Mouse (Mus musculus): ENCODE data around the gene Nyap1.
A peak's percentile ranks its signal among the peaks of the same experiment; 100 is the strongest.
"Not testable (repeated sequence)": the region's sequence is repeated elsewhere in the genome, so short reads cannot be mapped to it uniquely, and the experiment has no call there.

Gene Nyap1

DNA sequence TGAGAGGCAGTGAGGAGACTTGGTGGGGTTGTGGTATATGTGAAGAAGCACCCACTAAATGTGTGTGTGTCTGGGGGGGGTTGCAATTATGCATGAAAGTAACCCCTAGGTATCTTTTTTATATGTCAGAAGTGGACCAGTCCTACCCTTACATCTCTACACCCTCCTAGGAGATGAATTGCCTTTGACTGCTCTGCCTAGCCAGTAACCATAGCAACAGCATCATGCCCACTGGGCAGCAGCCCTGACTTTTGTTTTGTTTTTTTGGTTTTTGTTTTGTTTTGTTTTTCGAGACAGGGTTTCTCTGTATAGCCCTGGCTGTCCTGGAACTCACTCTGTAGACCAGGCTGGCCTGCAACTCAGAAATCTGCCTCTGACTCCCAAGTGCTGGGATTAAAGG is 27.1 kb upstream of the Nyap1 start:
- no peak for DNase-seq

DNA sequence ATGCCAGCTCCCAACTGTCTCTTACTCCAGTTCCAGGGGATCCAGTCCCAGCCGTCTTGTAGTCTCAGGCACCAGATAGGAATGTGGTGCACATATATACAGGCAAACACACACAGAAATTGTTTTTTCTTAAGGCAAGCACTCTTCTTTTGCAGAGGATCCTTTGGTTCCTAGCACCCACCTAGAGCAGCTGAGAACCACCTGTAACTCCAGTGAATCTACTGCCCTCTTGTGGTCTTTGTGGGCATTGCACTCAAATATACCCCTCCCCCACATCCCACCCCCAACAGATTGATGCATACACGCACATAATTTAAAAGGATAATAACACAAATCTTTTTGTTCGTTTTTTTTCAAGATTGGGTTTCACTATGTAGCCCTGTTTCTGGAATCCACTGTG is 24.9 kb upstream of the Nyap1 start:
- no peak for DNase-seq

DNA sequence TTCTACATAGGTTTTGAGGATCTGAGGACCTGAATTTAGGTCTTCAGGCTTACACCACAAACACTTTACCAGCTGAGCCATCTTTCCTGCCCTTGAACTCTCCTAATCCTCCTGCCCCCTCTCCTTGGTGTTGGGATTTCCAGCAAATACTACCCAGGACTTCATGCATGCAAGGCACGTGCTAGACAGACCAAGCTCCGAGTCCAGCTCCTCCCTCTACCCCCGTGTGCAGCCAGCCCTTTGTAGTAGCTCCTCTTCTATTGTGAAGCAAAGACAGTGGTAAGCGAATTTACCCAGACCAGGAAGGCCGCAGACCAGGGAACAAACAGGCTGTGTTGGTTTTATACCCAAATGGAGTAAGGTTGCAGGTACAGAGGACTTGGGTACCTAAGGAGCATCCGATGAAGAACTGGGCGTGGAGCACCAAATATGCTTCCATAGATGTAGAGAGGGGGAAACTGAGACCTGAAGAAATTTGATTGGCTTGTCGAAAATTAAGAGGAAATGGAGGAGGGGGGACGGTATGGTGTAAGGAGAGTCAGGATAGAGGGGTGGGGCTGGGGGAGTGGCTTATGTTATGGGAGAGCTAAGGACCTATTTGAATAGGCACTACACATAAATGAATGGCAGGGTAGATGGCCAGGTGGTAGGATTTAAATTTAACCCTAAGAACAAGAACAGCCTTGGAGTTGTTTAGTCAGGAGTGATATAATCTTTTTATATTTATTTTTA is 23.4 kb upstream of the Nyap1 start:
- no peak for DNase-seq

DNA sequence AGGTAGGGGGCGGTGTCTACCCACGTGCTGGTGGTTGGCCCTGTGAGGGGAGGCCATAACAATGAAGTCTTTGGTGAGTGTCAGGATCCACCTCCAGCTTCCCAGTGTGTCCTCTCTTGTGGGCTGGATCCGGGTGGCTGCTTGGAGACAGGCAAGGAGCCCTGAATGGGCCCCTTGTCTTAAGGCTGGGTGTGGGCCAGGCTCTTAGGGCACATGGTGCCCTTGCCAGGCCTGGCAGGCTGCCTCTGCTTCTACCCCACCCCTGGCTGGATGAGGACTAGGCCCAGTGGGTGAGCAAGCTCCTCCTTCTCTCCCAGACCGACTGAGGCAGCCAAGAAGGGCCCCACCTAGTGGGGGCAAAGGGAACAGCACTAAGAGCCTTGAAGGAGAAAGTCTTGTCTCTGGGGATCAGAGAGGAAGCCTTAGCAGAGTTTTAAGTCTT is 18.6 kb upstream of the Nyap1 start:
- DNase-seq, result peak; percentile 93

DNA sequence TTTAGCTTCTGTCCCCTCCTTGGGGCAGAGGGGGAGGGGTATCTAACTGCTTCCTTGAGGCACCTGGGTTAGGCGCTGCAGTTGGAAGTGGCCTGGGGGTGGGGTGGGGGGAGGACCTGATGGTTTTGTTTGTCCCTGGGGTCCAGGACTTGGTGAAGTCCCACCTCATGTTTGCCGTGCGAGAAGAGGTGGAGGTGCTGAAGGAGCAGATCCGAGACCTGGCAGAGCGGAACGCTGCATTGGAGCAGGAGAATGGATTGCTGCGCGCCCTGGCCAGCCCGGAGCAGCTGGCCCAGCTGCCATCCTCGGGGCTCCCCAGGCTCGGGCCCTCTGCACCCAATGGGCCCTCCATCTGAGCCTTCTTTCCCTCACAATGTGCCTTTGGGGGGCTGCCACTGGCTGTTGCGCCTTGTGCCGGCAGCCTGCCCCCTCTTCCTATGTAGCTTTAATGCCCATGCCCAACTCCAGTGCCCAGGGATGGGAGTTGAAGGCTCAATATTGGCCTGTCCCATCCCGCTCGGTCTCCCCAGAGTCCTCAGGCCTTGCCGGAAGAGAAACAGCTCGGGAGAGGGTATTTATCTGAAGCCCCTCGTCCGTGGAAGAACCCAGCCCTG is 17.6 kb upstream of the Nyap1 start:
- no peak for DNase-seq

DNA sequence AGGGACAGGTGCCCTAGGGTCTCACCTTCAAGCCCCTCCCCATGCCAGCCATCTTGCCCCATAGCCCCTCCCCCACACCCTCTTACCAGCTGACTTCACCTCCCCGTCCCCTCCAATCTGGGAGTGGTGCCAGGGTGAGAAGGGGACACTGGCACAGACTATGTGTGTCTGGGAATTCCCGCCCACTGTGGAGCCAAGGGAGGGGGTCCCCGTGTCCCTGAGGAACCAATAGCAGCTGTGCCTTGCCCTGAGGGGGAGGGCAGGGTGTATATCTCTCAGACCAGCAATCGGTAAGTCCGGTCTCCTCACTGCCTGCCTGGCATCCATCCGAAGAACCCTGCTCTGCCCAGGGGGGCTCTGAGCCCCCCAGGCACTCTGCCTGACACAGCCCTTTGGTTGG is 16.5 kb upstream of the Nyap1 start:
- no peak for DNase-seq

DNA sequence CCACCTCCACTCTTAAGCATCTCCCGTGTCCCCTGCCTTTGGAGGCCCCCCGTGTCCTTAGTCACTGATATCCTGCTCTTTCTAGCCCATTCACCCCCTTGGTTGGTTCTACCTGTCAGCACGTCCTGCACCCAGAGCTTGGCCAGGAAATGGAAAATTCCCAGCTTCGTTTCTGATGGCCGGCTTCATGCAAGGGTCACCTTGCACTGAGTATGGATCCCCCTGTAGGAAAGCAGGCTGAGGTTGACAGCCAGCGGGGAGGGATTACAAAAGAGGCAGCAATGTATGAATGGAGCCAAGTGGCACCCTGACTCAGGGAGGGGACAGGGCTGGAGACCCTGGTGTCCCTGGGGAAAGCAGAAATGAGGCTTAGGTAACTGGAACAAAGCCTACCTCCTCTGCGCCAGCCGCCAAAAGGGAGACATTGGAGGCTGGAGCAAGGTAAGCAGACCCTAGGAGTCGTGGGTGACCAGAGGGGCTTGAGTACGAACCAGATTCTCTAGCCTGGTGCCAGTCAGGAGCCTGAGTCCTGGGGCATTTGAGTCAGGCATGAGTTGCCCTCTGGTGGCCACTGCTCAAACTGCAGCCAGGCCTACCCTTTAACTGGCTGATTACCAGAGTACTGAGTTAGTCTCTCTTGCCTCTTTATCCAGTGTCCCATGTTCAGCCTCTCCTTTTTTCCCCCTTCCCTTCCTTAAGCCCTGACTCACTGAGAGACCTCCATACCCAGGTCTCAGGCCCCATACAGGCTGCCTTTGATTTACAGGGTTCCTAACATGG is 15.7 kb upstream of the Nyap1 start:
- DNase-seq, result peak; percentile 76 to 93

DNA sequence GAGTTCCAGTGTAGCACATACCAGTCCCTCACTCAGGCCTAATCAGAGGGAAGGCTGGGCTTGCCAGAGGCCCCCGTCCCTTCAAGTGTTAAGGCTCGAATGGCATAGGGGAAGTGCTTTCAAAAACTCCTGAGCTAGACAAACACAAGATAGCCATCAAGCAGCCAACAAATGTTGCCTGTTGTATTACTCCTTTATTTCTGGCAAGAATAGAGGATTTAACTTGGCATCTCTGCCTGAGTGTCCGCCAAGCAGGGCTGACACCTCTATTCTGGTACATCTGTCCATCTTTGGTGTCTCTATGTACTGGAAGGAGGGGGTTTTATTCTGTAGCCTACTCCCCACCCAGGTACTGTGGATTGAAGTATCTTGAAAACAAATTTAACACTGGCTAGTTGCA is 14.7 kb upstream of the Nyap1 start:
- no peak for DNase-seq

DNA sequence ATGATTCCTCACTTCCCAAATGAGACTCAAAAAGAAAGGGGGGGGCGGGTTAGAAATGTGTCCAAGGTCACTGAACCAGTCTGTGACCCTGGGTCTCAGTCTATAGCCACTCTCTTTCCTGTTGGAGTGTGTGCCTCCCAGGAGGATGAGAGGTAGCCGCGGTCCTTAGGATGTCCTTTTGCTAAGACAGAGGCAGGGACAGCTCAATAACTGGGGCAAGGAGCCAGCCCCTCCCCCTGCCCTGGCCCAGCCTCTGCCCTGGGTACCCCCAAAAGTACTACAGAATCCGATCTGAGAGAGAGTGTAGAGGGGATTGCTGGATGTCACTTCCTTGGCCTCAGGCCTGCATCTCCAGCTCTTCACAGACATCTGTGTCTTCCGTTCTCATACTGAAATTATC is 14.0 kb upstream of the Nyap1 start:
- no peak for DNase-seq

DNA sequence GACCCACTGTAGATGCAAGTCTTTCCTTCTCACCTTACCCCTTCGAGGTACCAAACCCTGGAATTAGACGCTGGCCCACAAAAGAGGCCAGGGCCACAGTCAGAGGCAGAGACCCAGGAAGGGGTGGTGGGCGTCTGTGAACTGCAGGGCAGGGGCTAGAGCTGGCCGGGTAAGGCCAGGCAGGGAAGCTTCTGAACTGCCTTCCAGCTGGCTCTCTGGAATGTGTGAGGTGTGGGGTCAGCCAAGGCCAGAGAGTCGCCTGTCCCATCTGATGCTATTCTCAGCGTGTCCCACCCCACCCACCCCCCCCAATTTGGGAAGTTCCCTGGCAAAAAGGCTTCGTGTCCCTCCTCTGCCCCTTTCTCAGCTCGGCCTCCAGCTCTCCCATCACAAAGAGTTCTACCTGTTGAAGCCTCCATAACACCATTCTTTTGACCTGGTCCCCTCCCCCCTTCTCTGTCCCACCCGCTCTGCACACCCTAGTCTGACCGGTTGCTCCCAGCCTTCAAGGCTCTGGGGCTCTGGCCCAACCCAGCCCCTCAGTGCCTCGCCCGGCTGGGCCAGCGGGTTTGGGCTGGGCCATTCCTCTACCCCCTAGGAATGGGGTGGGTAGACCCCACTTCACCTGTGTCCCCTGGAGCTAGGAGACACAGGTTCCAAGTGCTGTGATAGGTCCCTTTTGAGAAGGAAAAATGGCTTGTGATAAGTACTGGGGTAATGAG is 11.9 kb upstream of the Nyap1 start:
- DNase-seq, result no peak

DNA sequence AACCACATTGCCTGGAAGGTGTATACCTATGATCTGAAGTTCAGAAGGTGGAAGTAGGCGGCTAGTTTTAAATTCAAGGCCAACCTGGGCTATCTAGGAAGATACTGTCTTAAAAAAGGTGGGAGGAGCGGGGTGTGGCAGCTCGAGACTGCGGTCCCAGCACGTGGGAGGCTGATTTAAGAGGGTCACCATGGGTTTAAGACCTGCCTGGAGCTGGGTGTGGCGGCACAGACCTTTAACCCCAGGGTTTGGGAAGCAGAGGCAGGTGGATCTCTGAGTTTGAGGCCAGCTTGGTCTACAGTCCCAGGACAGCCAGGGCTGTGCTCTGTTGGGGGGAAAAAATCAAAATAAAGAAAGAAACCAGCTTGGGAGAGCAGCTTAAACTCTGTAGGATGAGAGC is 10.6 kb upstream of the Nyap1 start:
- DNase-seq, result no peak

DNA sequence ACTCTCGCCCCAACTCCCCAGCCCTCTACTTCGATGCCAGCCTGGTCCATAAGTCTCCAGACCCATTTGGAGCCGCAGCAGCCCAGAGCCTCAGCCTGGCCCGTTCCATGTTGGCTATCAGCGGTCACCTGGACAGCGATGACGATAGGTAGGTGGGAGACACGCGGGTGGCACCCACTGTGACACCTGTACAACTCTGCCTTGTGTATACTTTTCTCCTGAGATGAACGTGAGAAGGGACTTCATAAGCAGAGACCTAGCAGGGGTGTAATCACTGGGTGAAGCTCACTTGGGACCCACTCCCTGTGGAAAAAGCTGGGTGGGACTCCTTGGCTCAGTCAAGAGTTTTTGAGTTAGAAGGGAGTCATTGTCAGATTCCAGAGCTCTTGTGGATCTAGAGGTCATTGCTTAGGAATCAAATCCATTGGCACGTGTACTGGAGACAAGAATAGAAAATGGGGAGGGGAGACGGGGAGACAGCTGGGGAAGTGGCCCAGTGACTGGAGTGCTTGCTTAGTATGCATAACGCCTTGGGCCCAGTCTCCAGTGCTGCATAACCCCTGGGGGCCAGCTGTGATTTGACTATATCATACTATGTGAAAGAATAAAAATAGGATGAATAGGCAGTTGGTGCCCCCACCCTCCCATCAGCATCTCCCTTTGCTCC is 9.9 kb upstream of the Nyap1 start:
- no peak for DNase-seq

DNA sequence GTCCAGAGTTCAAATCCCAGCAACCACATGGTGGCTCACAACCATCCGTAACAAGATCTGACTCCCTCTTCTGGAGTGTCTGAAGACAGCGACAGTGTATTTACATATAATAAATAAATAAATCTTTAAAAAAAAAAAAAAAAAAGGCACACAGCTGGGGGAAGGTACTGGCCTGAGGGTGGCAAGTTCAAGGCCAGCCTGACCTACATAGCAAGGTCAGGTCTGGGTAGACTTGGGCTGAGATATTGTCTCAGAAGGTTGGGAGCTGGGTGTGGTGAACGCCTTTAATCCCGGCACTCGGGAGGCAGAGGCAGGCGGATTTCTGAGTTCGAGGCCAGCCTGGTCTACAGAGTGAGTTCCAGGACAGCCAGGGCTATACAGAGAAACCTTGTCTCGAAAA is 8.8 kb upstream of the Nyap1 start:
- DNase-seq, result not testable (repeated sequence)

DNA sequence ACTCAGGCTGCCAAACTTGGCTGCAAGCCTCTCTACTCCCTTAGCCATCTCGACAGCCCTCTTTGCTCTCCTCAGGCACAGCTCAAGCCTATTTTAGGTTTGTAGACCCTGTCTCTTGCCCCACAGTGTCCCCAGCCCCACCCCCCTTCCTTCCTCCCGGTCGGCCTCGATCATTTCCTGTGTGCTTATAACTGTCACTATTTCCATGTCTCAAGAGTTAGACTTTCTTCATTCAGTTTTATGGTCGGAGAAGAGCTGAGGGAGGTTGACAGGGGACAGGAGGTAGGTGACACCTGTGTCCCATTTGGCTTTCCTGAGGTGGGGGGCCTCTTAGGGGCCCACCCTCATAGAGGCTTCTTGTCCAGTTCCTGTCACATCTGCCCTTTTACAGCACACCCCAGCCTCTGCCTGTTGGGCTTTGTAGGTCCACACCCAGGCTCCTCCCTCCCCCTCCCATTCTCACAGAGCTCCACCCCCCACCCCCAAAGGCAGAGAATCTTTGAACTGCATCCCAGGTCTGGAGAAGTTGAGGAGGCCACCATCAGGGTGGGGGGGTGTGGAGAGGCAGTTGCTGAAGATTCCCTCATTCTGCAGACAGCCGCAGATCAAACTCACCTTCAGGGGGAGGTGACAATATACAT is 7.9 kb upstream of the Nyap1 start:
- no peak for DNase-seq

DNA sequence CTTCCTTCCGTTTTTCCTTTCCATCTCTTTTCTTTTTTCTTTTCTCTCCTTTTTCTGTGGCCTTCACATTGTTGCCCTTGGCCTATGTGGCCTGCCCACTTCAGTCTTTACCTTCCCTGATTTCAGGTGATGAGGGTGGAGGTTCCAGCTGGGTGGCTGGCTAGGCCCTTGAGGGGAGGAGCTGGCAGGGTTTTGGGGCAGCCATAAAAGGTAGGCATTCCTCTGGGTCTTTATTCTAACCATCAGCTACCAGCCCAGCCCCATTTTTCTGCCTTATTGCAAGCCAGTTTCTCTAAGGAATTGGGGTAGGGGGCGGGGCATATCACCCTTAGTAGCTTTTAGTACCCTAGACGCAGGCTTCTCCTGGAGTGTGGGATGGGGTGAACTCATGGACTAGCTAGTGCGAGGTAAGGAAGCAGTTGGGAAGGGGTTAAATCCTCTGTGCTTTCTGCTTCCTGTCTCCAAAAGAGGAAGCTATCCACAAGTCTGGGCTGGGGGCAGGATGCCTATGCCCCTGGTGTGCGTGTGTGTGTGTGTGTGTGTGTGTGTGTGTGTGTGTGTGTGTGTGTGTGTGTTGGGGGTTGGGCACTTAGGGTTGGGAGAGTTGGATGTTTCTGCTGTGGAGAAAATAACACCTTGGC is 6.8 kb upstream of the Nyap1 start:
- peak in 1 of 2 experiments; percentile 33 for DNase-seq

DNA sequence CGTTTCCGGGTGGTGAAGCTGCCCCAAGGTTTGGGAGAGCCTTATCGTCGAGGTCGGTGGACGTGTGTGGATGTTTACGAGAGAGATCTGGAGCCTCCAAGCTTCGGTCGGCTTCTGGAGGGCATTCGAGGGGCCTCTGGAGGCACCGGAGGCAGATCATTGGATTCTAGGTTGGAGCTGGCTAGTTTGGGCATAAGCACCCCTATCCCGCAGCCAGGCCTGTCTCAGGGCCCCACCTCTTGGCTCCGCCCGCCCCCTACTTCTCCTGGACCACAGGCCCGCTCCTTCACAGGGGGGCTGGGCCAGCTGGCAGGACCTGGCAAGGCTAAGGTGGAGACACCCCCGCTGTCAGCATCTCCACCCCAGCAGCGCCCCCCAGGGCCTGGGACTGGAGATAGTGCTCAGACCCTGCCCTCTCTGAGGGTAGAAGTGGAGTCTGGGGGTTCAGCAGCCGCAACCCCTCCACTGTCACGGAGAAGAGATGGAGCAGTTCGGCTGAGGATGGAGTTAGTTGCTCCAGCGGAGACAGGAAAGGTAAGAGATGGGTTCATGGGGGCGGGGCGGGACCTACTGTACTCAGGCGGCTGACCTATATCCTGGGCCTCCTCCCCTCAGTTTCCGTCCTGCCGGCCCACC is 6.0 kb upstream of the Nyap1 start:
- peak in 1 of 2 experiments; percentile 38 for DNase-seq

DNA sequence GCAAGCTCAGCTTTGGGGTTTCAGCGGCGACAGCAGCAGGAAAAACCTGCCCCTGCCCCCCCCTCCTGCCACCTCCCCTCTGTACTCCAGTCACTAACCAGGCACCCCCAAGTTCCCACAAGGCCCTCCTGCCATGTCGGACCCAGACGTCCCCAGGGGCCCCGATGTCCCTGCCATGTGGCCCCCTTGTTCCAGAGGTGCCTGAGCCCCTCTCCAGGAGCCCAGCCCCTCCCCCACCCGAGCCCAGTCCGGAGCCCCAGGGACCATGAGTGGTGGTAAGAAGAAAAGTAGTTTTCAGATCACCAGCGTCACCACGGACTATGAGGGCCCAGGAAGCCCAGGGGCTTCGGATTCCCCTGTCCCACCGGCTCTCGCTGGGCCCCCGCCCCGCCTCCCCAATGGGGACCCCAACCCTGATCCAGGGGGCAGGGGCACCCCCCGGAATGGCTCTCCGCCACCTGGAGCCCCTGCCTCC is 5.5 kb upstream of the Nyap1 start:
- DNase-seq, result no peak

DNA sequence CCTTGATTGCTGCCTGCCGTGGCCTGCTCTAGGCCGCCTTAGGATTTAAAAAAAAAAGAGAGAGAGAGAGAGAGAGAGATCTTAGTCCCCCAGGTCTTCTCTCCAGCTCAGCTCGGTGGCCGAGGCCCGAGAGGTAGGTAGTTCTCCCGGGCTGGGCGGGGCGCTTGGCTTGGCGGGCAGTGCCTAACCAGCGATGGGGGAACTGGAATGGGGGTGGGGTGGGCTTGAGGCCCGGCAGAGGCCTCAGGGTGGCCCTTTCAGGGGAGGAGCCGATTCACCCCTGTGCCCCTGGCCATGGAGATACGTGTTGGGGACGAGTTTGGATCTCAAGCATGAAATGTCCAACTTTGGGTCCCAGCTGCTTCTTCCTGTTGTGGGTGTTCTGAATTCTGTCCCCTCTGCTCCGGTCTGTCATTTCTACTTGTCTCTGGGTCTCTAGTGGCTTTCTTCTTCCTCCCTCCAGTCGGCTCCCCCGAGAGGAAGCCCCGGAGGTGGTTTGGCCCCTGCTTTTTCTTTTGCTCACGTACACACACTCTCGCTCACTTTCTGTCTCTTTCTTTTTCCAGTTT is 5.0 kb upstream of the Nyap1 start:
- peak; percentile 57 to 65 for DNase-seq

DNA sequence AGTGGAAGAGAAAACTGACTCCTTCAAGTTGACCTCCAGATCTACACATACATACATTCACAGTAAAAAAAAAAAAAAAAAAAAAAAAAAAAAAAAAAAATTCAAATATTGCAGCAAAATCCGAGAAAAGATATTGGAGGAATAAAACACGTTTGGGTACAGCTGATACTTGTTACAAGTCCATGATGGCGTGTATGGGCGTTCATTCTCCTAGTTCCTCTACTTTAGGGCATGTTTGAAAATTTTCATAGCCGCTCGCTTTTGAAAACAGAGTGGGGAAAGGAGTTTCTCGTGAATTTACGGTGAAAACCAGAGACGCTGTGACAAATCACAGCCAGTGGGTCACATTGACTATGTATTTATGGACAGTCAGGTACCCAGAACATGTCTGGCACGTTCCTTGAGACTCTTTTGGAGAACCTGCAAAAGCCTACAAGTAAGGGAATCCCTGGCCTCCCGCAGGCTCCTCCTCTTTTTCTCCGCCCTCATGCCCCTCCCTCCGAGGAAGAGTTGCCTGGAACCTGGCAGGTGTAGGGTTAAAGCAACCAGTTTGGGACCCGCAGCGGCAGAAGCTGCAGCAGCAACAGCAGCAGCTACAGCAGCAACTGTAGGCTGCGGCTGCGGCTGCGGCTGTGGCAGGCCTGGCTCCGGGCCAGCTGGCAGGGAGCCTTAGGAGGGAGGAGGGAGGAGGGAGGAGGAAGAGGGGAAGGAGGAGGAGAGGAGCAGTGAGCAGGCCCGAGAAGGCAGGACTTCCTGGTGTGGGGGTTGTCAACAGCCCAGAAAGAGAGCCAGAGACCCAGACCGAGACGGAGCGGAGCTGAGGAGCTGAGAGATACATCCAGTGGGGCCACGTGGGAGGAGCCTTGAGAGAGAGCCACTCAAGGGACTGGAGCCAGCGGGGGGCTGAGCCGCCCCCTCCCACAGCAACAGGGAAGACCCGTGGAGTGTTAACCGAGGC is 4.1 kb upstream of the Nyap1 start, which contains the start of gene Tsc22d4:
TSS of gene Tsc22d4 (plus strand) at position 517 of the 958 bp plus-strand sequence.
- peak; percentile 90 to 94 for DNase-seq

All from kidney, adult 8-10 months (tissue).